Mouse (Mus musculus): ENCODE measurements at regions not wholly inside any gene's neighbourhood (a gene's known extent, or its start where the extent isn't known, plus 50 kb on each side); places are given as distances from the start of the nearest gene placed in this dataset.

DNA sequence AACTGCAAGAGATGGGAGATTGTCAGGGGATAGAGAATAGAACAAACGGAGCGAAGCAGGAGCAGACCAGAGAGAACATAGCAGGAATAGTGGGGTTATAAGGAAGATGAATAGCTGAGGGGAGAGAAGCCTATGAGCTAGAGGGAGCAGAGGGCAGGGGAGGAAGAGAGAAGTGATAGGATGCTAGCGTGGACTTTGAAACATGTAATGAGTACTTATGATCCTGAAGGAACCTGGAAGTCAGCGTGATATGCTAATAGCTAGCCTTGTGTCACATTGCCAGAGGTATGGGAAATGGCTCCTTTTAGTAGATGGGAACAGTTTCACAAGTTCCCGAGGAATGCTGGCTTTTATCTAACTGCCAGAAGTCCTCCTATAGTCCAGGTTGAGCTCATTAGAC, 51.8 kb downstream of the Calml3 start:
- no peak for DNase-seq (ENCODE audit: low spot score)

DNA sequence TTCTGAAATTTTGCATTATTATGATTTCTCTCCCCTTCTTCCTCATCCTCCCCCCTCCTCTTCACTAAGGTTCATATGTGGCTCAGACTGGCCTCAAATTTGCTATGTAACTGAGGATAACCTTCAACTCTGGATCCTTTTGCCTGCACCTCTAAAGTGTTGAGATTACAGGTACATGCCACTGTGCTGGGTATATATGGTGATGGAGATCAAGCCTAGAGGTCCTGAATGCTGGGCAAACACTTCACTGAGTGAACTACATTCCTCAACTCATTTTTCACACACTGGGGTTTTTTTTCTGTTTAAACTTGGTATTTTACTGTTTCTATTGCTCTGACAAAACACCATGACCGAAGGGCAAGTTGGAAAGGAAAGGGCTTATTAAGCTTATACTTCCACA, 52.9 kb downstream of the Calml3 start:
- no peak for DNase-seq (ENCODE audit: low spot score)

DNA sequence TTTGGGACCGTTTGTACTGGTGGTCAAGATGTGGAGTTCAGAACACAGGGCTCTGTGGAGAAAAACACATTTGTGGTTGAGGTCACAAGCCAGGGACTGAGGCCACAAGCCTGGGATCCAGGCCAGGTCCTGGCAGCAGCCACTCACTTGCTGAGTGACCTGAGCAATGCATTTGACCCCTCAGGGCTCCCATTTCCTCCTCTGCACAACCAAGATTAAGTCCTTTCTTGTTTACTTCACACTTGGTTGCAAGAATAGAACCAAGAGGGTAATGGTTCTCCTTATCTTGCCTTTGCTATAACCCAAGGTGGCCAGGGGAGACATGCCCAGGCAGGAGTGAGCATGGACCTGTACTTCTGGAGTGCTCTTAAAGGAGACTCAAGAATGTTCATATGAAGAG, 53.4 kb downstream of the Calml3 start:
- DNase-seq (ENCODE audit: low spot score): peak; percentile 50

DNA sequence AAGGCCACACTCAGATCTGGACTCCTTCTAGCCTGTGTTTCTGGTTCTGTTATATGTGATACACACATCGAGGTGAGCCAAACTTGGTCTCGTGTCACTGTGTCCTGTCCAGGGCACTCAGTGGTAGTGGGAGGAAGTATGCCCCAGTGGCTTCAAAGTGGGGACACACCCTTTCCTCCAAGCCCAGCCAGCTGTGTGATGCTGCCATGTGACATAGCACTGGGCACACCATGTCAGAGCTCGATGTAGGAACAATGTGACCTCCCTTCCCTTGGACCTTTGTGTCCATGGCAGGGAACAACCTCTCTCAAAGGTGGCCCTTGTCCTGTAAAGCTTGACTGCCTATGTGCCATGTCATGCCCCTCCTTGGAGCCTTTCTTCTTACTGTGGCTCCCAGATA, 54.5 kb downstream of the Calml3 start:
- DNase-seq (ENCODE audit: low spot score): no peak

DNA sequence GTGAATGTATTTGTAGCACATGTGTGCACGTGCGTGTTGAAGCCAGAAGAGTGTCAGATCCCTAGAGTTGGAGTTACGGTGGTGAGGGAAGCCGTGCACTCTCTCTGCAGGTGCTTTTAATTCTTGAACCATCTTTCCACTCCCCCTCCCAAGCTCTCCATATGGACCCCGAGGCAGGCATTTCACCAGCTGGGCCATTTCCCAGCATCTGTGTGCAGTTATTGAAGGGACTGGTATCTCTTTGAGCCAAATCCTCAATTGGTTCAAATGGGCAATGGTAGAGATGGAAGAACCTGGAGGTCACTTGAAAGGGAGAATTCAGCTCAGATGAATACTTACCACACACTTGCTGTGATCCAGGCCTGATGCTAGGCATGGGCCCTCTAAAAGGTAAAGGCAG, 55.3 kb downstream of the Calml3 start:
- no peak for DNase-seq (ENCODE audit: low spot score)

DNA sequence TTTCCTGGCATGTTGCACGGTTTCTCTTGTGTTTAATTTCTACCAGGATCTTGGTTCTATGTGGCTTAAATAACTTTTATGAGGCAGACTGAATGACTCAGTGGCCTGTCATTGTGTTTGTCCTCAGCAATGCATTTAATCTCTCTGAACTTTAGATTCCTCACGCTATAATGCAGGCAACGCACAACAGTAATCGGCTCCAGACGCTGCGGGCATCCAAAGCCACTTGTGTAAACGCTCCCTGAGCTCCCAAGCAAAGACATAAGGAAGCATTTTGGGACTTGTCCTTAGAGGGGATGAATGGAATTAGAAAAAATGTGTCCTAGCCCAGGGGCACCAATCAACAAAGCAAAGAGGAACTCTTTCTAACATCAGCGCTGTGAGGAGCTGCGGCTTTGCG, 57.6 kb downstream of the Calml3 start:
- DNase-seq (ENCODE audit: low spot score): no peak

DNA sequence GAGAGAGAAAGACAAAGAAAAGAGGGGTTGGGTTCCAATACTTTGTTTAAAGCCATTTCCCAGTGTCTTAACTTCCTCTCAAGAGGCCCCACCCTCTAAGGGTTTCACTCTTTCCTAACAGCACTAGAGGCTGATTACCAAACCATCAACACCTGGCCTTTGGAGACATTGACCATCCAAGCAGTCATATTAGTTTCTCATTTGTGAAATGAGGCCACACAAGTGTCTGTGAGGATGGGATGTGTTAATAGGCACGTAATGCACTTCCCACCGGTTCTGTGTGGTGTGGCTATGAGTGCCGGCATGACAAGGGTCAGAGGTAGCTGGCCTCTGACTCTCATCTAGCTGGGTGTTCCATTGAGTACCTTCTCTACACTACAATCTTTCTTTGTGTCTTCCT, 59.2 kb downstream of the Calml3 start:
- DNase-seq (ENCODE audit: low spot score): no peak

DNA sequence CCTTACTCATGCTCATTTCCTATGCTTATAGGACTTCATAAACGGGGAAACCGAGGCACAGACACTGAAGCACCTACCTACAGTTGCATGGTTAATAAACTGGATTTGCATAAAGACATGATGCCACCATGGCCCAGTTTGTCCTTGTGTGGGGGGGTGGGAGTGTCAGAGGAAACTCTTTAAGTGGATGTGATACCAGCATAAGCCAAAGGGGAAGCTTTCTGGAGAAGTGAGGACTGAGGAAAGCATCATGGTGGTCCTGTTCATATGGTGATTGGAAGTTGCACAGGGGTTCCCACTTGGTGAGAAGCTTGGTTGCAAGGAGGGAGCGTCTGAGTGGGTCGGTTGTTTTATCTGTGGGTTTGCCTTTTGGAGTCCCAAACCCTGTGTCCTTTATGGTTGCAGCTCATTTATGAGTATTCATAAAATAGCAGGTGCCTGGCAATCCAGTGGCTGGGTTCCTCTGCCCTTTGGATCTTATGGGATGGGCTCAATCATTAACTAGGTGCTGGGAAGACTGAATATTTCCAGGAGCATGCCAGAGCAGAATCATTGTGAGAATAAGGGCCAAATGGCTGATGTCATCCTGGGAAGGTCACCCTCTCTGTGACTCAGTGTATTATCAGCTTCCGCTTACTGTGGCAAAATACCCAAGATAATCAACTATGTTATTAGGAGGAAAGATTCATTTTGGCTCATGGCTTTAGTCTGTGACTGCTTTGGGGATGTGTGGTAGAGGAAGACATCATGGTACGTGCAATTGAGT, 60.2 kb downstream of the Calml3 start:
- DNase-seq (ENCODE audit: low spot score): no peak

DNA sequence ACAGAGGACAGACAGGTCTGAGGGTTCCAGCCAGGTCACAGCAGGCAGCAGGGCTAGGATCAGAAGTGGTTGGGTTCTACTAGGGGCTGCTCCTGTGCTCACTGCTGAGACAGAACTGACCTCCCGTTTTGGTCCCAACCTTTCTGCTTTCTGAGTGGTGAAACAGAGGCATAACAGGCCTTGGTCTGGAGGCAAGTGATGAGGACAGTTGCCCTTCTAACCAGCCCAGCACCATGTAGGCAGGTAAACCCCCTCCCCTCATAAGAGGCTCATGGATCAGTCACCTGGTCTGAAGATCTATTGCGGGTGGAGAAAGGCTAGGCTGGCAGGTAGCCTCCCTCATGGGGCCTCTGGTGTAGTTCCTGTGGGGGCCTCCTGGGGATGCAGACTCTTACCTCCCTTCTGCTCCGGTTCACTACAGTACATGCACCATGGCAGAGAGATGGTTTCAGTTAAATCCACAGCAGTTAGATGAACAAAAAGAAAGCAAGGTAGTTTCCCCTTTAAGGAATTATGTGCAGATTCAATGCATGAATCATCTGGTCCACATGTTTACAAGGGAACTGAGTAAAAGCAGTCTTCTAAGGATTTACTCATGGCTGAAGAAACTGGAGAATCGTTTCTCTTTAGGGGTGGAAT, 61.2 kb downstream of the Calml3 start:
- no peak for DNase-seq (ENCODE audit: low spot score)

DNA sequence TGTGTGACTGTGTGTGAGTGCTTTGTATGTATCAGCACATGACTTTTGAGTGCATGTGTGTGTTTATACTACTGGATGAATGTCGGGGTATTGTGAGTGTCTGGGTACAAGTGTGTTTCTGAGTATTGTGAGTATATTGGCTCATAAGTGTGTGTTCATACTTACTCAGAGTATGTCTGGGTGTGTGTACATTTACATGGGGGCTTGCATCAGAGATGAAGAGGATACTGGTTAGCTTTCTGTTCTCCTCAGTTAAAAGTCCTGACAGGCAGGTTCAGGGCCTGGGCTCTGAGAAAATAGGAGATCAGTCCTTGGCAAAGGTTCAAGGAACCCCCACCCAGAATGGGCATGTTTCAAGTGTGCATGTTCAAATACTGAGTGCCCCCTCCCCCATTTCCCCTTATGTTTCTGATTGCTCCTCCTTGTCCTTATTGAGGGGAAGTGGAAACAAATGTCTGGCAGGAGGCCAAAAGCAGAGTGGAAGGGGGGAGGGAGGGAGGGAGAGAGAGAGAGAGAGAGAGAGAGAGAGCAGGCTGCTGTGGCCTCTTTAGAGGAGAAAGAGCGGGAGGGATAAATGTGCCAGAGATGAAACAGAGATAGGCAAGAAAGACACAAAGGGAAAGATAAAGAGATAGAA, 61.9 kb downstream of the Calml3 start:
- DNase-seq (ENCODE audit: low spot score): peak; percentile 30

DNA sequence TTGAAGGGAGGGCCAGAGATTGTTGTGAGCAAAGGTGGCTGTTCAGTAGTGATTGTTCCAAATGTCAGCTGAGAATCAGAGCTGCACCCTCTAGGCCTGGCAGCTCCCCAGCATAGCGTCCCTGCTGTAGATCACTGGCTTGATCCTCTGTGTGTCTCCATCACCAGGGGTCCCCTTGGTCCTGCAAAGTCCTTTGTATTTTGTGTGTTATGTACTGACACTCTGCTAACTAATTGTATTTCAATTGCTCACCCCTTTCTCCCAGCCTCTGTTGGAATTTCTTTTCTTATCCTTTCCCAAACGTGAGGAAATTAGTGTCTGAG, 73.5 kb downstream of the Calml3 start:
- DNase-seq (ENCODE audit: low spot score): no peak

DNA sequence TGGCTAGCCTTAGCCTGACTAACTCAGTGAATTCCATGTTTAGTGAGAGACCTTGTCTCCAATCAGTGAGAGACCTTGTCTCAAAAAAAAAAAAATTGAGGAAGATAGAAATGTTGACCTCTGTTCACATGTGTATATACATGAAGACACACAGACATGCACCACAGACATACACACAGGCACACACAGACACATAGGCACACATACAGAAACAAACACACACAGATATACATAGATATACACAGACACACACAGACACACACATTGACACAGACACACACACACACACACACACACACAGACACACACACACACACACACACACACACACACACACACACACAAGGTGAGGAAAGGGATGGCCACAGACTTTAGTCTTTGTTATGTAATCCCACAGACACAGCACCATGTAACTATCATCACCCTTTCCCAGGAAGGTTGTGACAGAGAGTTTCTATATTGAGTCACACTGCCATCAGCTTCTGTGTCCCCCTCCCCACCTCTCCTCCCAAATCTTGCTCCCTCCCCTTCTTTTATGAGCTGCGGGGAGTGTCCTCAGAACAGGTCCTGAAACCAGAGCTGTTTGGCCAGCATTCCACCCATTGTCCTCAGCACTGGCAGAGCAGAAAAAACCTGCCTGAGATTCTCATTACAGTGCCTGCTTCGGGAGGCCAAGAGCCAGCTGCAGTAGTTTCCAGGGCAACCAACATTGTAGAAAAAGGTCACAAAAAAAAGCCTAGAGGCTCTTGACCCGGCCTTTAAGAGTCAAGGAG, 74.0 kb downstream of the Calml3 start:
- peak; percentile 54 for DNase-seq (ENCODE audit: low spot score)

DNA sequence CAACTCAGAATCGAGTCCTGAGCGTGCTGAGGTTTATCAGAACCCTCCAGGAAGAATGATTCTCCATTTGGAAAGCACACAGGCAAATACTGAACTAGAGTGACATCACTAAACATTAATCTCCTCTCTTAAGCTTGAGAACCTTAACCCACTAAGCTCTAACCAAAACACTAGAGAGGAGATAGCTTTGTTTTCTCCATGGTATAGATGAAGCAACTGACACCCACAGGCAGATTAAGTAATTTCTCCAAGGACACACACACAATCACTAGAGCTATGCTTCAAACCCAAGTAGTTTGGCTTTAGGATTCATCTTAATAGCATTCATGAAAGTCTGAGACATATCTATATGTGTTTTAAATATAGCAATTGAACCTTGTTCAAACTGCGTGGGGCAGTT, 75.2 kb downstream of the Calml3 start:
- no peak for DNase-seq (ENCODE audit: low spot score)

DNA sequence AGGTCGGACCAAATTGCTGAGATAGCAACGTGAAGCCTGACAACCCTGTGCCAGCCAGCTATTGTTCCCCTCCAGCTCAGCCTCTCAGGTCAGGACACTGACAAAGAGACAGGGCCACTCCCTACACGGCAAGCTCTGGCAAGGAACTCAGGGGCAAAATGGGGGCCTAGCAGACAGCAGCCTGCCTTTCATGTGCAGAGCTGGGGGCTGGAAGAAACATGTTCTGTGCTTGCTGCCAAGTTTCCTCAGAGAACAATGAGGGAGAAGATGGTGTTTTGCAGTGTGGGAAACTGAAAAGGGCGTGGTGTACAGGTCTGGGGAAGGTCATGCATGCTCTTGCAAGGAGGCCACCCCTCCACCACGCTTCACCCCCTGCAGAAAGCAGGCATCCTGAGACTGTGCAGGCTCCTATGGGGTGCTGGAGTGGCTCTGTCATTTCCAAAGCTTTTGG, 77.8 kb downstream of the Calml3 start:
- peak; percentile 66 for DNase-seq (ENCODE audit: low spot score)

DNA sequence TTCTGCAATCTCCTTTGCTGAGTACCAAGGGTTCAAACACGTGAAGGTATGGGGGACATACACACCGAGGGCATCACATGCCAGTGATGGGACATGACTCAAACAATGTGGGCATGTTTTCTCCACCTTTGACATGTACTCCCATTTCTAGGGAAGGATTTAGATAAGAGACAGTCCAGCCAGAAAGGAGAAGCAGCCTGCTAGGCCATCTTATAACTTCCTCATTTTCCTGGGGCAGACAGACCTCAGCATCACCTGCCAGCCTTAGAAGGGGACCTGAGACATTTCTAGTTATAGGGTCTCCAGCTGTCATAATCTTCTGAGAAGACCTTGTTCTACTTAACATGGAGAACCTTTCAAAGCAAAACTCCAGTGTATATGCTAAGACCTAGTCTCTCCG, 78.3 kb downstream of the Calml3 start:
- no peak for DNase-seq (ENCODE audit: low spot score)

DNA sequence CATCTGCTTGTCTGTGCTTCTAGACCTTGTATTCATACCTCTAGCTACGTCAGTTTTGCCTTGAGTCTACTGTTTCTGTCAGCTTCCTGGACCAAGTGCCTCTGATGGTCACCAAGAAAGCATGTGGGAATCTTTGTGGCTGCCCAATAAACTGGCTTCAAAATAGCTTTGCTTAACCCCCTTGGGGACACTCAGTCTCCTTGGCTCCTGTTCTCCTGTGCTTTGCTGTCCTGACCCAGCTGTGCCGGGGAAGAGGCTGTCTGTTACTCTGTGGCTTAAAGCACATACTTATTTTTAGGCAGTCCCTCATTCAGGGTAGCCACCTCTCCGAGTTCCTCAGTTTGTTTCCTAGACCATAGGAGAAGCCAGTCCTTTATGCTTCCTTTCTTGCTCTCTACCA, 79.8 kb downstream of the Calml3 start:
- peak; percentile 35 for DNase-seq (ENCODE audit: low spot score)

DNA sequence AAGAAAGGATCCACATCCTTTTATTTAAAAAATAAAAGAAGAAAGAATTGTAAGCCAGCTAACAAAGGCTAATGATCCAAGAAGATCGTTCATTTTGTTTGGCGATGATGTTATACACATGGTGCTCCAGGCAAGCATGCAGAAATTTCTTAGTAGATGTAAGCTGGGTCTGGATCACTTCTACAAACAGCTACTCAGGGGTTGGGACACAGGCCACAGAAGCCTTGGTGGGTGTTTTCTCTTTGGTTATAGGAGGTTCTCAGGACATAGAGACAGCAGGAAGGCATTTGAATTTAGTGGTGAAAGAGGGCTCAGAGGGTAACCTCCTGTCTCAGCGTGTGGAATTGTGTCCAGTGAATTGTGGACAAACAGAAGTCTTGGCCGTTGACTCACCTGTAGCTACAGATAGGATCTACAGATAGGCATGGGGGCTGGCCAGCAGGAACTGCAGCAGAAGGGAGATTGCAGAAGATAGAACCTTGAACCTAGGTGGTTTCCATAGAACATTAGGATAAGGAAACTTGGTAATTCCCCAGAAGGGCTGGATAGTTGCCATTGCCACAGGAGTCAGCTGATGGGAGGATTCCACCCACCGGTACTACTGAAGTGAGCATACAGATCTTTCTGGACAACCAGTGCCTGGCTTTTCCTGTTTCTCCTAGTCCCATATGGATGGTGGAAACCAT, 80.5 kb downstream of the Calml3 start:
- DNase-seq (ENCODE audit: low spot score): peak; percentile 22

DNA sequence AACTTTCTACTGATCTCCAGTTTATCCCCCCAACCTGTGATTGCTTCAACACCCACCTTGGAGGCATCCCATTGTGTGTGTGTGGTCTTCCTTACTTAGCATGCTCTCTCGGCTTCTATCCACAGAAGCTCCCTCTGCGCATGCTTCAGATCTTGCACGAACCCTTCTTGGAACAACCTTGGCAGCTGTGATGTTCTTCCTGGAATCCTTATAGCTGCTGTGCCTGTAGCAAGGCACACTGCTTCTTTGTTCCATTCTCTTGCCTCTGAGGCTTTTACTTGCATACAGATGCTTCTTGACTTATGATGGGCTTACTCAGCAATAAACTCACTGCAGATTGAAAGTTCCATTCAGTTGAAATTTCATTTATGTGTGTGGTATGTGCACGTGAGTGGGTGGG, 81.2 kb downstream of the Asb13 start:
- DNase-seq (ENCODE audit: low spot score): no peak

DNA sequence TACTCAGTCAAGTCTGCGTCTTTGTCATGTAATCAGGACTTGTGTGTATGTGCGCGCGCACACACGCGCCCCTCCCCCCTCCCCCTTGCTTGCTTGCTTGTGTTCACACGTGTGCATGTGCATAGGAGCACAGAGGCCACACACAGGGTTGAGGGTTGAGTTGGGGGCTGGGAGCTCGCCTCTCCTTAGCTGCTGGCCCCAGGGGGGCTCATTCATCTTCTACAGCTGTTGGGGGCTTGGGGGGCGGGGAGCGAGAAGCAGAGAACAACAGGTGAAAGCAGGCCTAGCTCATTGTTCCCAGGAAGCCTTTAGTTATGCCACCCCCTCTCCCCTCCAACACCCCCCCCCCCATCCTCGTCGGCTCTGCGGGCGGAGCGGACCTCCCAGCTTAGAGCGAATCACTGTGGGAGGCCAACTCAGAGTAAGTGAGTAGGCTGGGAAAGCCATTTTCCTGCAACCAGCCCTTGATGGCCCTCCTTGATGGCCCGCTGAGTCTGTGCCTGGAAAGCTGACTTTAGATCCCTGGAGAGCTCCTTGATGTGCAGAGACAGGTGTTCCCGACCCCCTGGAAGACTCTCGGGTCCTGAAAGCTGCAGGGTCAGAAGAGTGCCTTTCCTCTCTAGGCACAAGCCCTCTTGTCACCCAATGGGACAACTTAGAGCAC, 78.8 kb downstream of the Asb13 start:
- DNase-seq (ENCODE audit: low spot score): no peak

DNA sequence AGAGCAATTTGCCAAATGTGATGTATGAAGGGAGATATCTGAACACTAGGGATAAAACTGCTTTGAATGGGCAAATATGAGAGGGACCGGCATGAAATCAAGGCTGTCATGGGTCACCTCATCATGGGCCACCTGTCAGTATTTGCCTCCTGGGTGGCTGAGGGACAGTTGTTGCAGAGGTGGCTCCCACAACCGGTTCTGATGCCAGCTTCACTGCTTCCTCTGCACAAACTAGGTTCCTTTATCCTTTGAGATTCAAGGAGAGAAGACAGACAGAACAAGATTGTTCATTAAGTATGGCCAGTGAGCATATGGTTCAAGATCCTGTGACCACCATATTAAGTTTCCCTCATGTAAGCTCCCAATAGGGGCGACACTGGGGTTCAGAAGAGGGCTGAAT, 78.3 kb downstream of the Asb13 start:
- no peak for DNase-seq (ENCODE audit: low spot score)

DNA sequence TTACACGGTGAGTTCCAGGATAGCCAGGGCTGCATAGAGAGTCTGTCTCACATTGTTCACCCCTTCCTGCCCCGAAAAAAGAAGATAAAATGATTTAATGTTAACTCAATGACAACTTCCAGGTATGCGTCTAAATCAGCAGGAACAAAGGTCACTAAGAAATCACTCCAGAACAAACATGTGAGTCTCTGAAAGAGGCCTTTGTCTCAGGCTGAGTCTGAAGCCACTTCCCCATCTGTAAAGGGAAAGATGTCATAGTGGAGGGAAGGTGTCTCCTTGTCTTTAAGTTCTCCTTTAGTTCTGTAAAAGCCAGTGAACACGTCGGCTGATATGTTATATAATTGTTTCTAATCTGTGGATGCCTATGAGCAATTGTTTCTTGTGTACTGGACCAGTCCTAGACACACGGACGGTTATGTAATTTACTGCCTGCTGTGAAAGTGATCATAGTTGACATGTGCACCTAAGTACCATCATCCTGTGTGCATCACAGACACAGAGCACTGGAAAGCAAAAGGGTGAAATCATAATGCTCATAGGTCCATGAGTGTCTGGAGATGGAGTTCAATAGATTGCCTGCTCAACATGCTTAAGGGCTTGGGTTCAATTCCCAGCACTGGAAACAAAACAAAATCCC, 76.3 kb downstream of the Asb13 start:
- DNase-seq (ENCODE audit: low spot score): no peak
